Mouse (Mus musculus): ENCODE measurements around the gene Lrrn1.

The Lrrn1 gene

DNA sequence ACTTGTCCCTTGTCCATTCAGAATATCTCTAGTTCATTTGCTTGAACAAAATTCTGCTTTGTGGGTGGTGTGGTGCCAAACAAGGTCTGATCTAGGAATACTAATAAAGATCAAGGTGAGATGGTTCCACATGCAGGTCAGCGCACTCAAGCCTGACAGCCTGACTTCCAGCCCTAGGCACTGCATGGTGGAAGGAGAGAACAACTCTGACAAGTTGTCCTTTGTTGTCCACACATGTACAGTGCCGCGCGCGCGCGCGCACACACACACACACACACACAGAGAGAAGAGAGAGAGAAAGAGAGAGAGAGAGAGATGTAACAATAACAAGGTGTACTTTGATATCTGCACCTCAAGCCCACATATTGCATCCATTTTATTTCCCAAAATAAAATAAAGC lies 47.7 kb downstream of the Lrrn1 start:
- no peak for DNase-seq (ENCODE audit: low read depth, low spot score)

DNA sequence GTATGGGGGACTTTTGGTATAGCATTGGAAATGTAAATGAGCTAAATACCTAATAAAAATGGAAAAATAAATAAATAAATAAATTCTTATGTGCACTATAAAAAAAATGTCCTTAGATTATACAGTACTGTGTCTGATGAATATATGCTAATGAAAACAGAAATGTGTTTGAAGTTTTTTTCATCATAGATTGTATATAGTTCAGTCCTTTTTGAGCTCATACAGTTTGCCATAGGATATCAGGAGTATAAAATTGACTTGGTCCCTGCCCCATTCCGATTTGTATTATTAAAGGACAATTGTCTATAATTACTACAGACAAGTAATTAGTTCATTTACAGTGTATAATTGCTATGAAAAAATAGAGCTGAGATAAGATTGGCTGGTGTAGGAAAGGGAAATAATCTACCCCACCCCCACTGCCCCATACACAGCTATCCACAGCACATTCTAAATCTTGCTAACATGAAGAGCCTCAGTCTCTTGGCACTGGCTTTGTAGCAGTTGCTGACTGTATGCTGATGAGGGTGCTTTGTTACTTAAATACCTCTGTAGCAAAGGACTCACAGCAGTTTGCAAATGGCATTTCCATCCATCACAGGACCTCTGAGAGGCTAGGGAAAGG lies 54.3 kb downstream of the Lrrn1 start:
- DNase-seq (ENCODE audit: low read depth, low spot score): no peak

DNA sequence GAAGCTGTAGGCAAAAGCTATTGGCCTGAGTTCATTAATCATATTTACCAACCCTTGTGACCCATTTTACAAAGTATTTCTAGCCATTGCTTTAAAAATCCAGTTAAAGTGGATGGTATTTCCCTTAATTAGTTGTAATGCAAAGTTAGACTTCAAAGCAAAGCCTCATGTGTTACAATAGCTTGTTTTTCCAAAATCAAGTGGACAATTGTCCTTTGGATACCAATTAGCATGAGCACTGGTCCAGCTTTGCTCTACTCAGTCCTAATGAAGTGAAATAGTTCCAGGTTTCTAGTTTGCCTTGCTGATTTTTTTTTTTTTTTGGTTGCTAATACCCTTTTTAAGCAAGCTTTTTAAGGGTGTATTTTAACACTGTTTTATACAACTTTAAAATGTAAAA lies 75.6 kb downstream of the Lrrn1 start:
- DNase-seq (ENCODE audit: low read depth, low spot score): no peak

DNA sequence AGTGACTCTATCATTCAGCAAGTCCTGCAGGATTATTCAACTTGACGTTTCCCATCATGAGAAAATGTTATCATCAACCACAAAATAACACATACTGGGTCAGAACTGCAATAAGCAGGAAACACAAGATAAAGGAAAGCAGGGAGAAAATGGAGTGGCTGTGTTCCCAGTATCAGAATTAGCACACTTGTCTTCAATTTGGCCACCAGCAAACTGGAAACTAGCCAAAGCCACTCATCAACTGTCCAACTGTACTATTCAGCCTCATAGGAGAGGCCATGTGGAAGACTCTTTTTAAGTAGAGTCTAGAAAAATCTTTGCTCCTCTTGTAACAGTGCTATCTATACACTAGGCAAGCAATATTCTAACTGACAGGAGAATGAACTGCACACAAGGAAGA lies 84.7 kb downstream of the Lrrn1 start:
- DNase-seq (ENCODE audit: low read depth, low spot score): no peak

Measured in brain, embryonic 18.5 days (tissue).